Mouse (Mus musculus) neural tube, embryonic 11.5 days (tissue): ENCODE data around the gene Ube2l6. TPM values are rescaled to one million over a fixed set of nuclear protein-coding genes. Genes with fewer than 3 reads are reported as not detected.
A peak's percentile ranks its signal among the peaks of the same experiment; 100 is the strongest.

ENCODE experiments used
- ATAC-seq: fragments of 200-750 bp; cut with Nextera tagmentation; 2 replicates; pipeline ENCODE4 v1.8.0; 2017; ENCODE audit warnings: moderate number of reproducible peaks, mild to moderate bottlenecking, moderate TSS enrichment, moderate library complexity; ENCODE audit not compliant: insufficient read depth, low FRiP score, low TSS enrichment
- DNase-seq: peaks from one replicate; pipeline ENCODE4 v3.0.0-alpha.2; 2015; ENCODE audit warnings: low spot score
- H3K27ac ChIP-seq: fragments of 300-500 bp; sonication (generic); 2 replicates; pipeline ENCODE4 v1.5.1; 2014; ENCODE audit warnings: low read depth, mild to moderate bottlenecking, low read length
- H3K27me3 ChIP-seq: fragments of 300-500 bp; sonication (generic); 2 replicates; pipeline ENCODE4 v1.6.1; 2014; ENCODE audit warnings: mild to moderate bottlenecking, low read length, mixed read lengths; ENCODE audit not compliant: control insufficient read depth, insufficient read depth
- H3K36me3 ChIP-seq: fragments of 300-500 bp; sonication (generic); 2 replicates; pipeline ENCODE4 v1.6.1; 2014; ENCODE audit warnings: mild to moderate bottlenecking, low read length, moderate library complexity, mixed read lengths; ENCODE audit not compliant: control insufficient read depth, insufficient read depth
- H3K4me1 ChIP-seq: fragments of 300-500 bp; sonication (generic); 2 replicates; pipeline ENCODE4 v1.6.1; 2014; ENCODE audit warnings: low read length, mixed read lengths; ENCODE audit not compliant: control insufficient read depth, insufficient read depth
- H3K4me2 ChIP-seq: fragments of 300-500 bp; sonication (generic); 2 replicates; pipeline ENCODE4 v1.6.1; 2014; ENCODE audit warnings: low read depth, mild to moderate bottlenecking, moderate library complexity
- H3K4me3 ChIP-seq: fragments of 300-500 bp; sonication (generic); 2 replicates; pipeline ENCODE4 v1.5.1; 2014; ENCODE audit warnings: low read depth, low read length
- H3K9ac ChIP-seq: fragments of 300-500 bp; sonication (generic); 2 replicates; pipeline ENCODE4 v1.6.1; 2014; ENCODE audit warnings: mild to moderate bottlenecking, low read length
- H3K9me3 ChIP-seq: fragments of 300-500 bp; sonication (generic); 2 replicates; pipeline ENCODE4 v1.6.1; 2016; ENCODE audit warnings: low read length; ENCODE audit not compliant: control insufficient read depth
- WGBS: fragments of 180-500 bp; shearing (Covaris S2); extraction: QIAGEN DNeasy Blood & Tissue Kit; methylation state at CpG from one replicate; pipeline ENCODE4 v1.1.7; 2014; 5-methylcytosine and 5-hydroxymethylcytosine counted together
- polyA plus RNA-seq: library from polyadenylated mRNA; unstranded; fragments of >200 nt; fragmentation: Nextera tagmentation; extraction: Ambion mirVana; gene quantifications from 2 replicates; pipeline ENCODE4 v1.2.1, GENCODE M21; 2014

Gene Ube2l6
- polyA plus RNA-seq, 1 experiment from 2014 or later: 34.9 TPM

GRCm38 (mm10) chr2:84762818-84763217, 35.8 kb upstream of the Ube2l6 start:
- Histone ChIP-seq H3K27ac (no peak overlapping the region), H3K4me2 (no peak overlapping the region), H3K9me3 (no peaks in the 10 kb centered on the region), H3K27me3 (no peaks in the 10 kb centered on the region), H3K4me3 (no peak overlapping the region), H3K36me3 (no peaks in the 10 kb centered on the region), H3K4me1 (no peaks in the 10 kb centered on the region), H3K9ac (no peak overlapping the region)
- ATAC-seq: no peak
- no peak for DNase-seq
- 48% methylated on average over 1 of the region's 1 CpGs for WGBS

GRCm38 (mm10) chr2:84770501-84770900, 28.1 kb upstream of the Ube2l6 start:
- no peak overlapping the region for H3K4me2 ChIP-seq
- no peaks in the 10 kb centered on the region for H3K27me3 ChIP-seq
- H3K9ac ChIP-seq: no peak overlapping the region
- DNase-seq (no peak), ATAC-seq (no peak)
- H3K9me3 ChIP-seq: no peaks in the 10 kb centered on the region
- H3K4me3 ChIP-seq: no peak overlapping the region
- no peaks in the 10 kb centered on the region for H3K36me3 ChIP-seq
- no peak overlapping the region for H3K27ac ChIP-seq
- WGBS: 77% methylated on average over 6 of the region's 6 CpGs
- peaks cover 3% of the 10 kb centered on the region; the same call in 1 of the 2 replicates for H3K4me1 ChIP-seq

GRCm38 (mm10) chr2:84772454-84772853, 26.2 kb upstream of the Ube2l6 start:
- 91% methylated on average over 4 of the region's 4 CpGs for WGBS
- no peak for DNase-seq

GRCm38 (mm10) chr2:84773195-84773594, 25.4 kb upstream of the Ube2l6 start:
- H3K4me1 ChIP-seq: peaks cover 3% of the 10 kb centered on the region; the same call in 1 of the 2 replicates
- no peaks in the 10 kb centered on the region for H3K36me3 ChIP-seq
- H3K4me3 ChIP-seq: no peak overlapping the region
- no peak for DNase-seq
- no peak overlapping the region for H3K9ac ChIP-seq
- ATAC-seq: no peak
- no peaks in the 10 kb centered on the region for H3K9me3 ChIP-seq
- no peaks in the 10 kb centered on the region for H3K27me3 ChIP-seq
- WGBS: 83% methylated on average over 5 of the region's 5 CpGs
- no peak overlapping the region for H3K4me2 ChIP-seq
- no peak overlapping the region for H3K27ac ChIP-seq

More at GRCm38 (mm10) chr2:84772454-84772853, 26.2 kb upstream of the Ube2l6 start:
- Histone ChIP-seq H3K4me1 (peaks cover 3% of the 10 kb centered on the region; the same call in 1 of the 2 replicates), H3K27me3 (no peaks in the 10 kb centered on the region), H3K4me3 (no peak overlapping the region), H3K27ac (no peak overlapping the region), H3K36me3 (no peaks in the 10 kb centered on the region), H3K4me2 (no peak overlapping the region), H3K9ac (no peak overlapping the region), H3K9me3 (no peaks in the 10 kb centered on the region)
- no peak for ATAC-seq

GRCm38 (mm10) chr2:84774751-84775150, 23.9 kb upstream of the Ube2l6 start:
- WGBS: 0% methylated on average over 14 of the region's 15 CpGs
- no peaks in the 10 kb centered on the region for H3K9me3 ChIP-seq
- peak; percentile 77 for DNase-seq
- peak overlapping the region; percentile 46 for H3K4me2 ChIP-seq
- H3K9ac ChIP-seq: peak overlapping the region; percentile 61
- no peaks in the 10 kb centered on the region for H3K36me3 ChIP-seq
- H3K27ac ChIP-seq: peak overlapping the region; percentile 81
- ATAC-seq: peak; percentile 90
- H3K4me1 ChIP-seq: peaks cover 3% of the 10 kb centered on the region; the same call in 1 of the 2 replicates
- H3K27me3 ChIP-seq: no peaks in the 10 kb centered on the region
- H3K4me3 ChIP-seq: peak overlapping the region; percentile 24

- Histone ChIP-seq H3K9me3 (no peaks in the 10 kb centered on the region), H3K4me1 (peaks cover 3% of the 10 kb centered on the region; the same call in 1 of the 2 replicates), H3K4me3 (peak within 1 kb of the TSS; percentile 24), H3K27ac (peak within 1 kb of the TSS; percentile 81), H3K27me3 (no peaks in the 10 kb centered on the region), H3K4me2 (peak within 1 kb of the TSS; percentile 46), H3K36me3 (no peaks in the 10 kb centered on the region), H3K9ac (peak within 1 kb of the TSS; percentile 61)
- ATAC-seq (peak; percentile 35; the same call in 1 of the 2 replicates), DNase-seq (peak; percentile 24)
- 51% methylated on average over 9 of the region's 9 CpGs for WGBS
These were observed 23.4 kb upstream of the Ube2l6 start, which contains the start of gene Serping1 for GRCm38 (mm10) chr2:84775241-84775640. Gene Serping1 (minus strand): TSS chr2:84775444.

GRCm38 (mm10) chr2:84775665-84776064, 23.0 kb upstream of the Ube2l6 start:
- 82% methylated on average over 6 of the region's 6 CpGs for WGBS
- Histone ChIP-seq H3K4me3 (no peak overlapping the region), H3K4me1 (peaks cover 3% of the 10 kb centered on the region; the same call in 1 of the 2 replicates), H3K27me3 (no peaks in the 10 kb centered on the region), H3K36me3 (no peaks in the 10 kb centered on the region), H3K9me3 (no peaks in the 10 kb centered on the region), H3K27ac (no peak overlapping the region), H3K4me2 (no peak overlapping the region), H3K9ac (no peak overlapping the region)
- DNase-seq: no peak
- ATAC-seq: no peak

GRCm38 (mm10) chr2:84777706-84778105, 20.9 kb upstream of the Ube2l6 start:
- H3K4me2 ChIP-seq: no peak overlapping the region
- no peak overlapping the region for H3K27ac ChIP-seq
- H3K27me3 ChIP-seq: no peaks in the 10 kb centered on the region
- no peak overlapping the region for H3K4me3 ChIP-seq
- no peak for ATAC-seq
- H3K9me3 ChIP-seq: no peaks in the 10 kb centered on the region
- H3K4me1 ChIP-seq: peaks cover 3% of the 10 kb centered on the region; the same call in 1 of the 2 replicates
- no peak overlapping the region for H3K9ac ChIP-seq
- no peaks in the 10 kb centered on the region for H3K36me3 ChIP-seq
- DNase-seq: no peak
- 70% methylated on average over 3 of the region's 3 CpGs for whole genome bisulfite sequencing

- no peak overlapping the region for H3K4me3 ChIP-seq
These were observed 19.4 kb upstream of the Ube2l6 start for GRCm38 (mm10) chr2:84779210-84779609.

More at GRCm38 (mm10) chr2:84779210-84779609, 19.4 kb upstream of the Ube2l6 start:
- no peak for ATAC-seq
- DNase-seq: no peak
- Histone ChIP-seq H3K36me3 (no peaks in the 10 kb centered on the region), H3K27me3 (no peaks in the 10 kb centered on the region), H3K4me2 (no peak overlapping the region), H3K9me3 (no peaks in the 10 kb centered on the region), H3K9ac (no peak overlapping the region), H3K27ac (no peak overlapping the region), H3K4me1 (peaks cover under 1% of the 10 kb centered on the region; the same call in 1 of the 2 replicates)
- WGBS: 63% methylated on average over 6 of the region's 6 CpGs
